Mouse (Mus musculus): ENCODE measurements around the gene Inpp4b. TPM values are rescaled to one million over a fixed set of nuclear protein-coding genes. Genes with fewer than 3 reads are reported as not detected.

Gene Inpp4b
- total and polyA plus RNA-seq, 2 experiments from 2014 or later, result 18.9 to 60.9 TPM

DNA sequence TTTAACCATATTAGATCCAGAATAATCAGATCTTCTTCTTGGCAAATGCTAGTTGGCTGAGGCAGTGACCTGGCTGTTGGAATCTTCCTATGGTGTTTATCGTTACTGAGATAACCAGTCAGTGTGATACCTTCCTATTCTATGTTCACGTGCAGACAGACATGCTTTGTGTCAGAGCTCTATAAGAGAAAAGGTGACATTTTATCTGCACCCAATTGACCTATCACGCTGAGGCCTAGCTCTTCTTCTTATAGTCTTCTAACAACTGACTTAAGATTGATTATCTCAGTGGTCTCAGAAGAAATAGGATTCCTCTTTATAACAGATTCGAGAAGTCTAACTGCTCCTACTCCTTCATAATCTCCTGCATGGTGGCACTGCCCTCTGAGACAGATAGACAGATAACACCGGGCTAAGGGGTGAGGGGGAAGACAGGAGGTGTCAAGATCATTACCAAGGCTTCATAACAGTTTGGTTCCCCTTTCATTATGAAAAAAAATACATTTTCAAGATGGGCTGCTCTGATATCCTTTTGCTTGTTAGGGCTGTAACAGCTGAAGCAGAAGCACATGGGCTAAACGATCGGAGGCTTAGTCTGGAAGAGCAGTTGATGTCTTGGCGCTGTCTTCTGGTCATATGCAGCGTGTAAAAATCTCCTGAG lies 431.1 kb downstream of the Inpp4b start:
- WGBS, result 68% methylated on average over 9 of the region's 9 CpGs
- H3K4me1 ChIP-seq (ENCODE audit: control insufficient read depth, insufficient read depth), result peaks cover 26% of the 10 kb centered on the region
- no peak overlapping the region for H3K27ac ChIP-seq (ENCODE audit: low read depth)
- H3K9ac ChIP-seq (replicated peaks; ENCODE audit: low read depth, low read length), result no peak overlapping the region
- H3K4me2 ChIP-seq (ENCODE audit: low read depth, low read length), result no peak overlapping the region
- DNase-seq (ENCODE audit: low spot score), result no peak
- H3K9me3 ChIP-seq (replicated peaks; ENCODE audit: control insufficient read depth, low read length), result no peaks in the 10 kb centered on the region
- TF ChIP-seq EP300 (IDR thresholded peaks at IDR 0.05; ENCODE audit: low read depth) (no peak), CTCF (IDR thresholded peaks at IDR 0.05; ENCODE audit: low read depth) (no peak)
- H3K27me3 ChIP-seq (ENCODE audit: control insufficient read depth, insufficient read depth, low read length), result no peaks in the 10 kb centered on the region
- no peaks in the 10 kb centered on the region for H3K36me3 ChIP-seq (replicated peaks; ENCODE audit: control insufficient read depth, insufficient read depth, low read length)
- no peak for ATAC-seq (ENCODE audit: insufficient read depth, low read depth)
- H3K4me3 ChIP-seq (ENCODE audit: low read depth, low read length), result no peak overlapping the region

DNA sequence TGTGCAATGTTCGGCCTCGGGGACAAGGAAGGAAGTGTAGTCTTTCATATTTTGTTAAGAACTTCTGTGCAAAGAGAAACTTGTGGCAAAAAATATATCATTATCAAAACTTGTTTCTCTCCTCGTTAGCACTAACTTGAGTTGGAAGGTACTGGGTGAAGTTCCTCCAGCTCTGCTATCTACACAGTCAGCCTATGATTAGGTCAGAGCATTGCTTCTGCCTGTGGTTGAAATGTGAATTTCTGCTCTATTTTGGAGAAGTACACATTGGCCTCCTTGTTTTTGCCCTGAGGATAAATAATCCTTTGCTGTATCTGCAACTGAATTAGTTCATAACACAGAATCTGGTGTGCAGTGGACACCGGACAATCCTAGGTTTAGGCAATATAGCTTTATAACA lies 431.7 kb downstream of the Inpp4b start:
- TF ChIP-seq EP300 (IDR thresholded peaks at IDR 0.05; ENCODE audit: low read depth), result no peak
- TF ChIP-seq CTCF (IDR thresholded peaks at IDR 0.05; ENCODE audit: low read depth), result no peak
- H3K27ac ChIP-seq (ENCODE audit: low read depth), result no peak overlapping the region
- peaks cover 22% of the 10 kb centered on the region for H3K4me1 ChIP-seq (ENCODE audit: control insufficient read depth, insufficient read depth)
- no peak overlapping the region for H3K9ac ChIP-seq (replicated peaks; ENCODE audit: low read depth, low read length)
- DNase-seq (ENCODE audit: low spot score), result no peak
- H3K36me3 ChIP-seq (replicated peaks; ENCODE audit: control insufficient read depth, insufficient read depth, low read length), result no peaks in the 10 kb centered on the region
- no peak overlapping the region for H3K4me3 ChIP-seq (ENCODE audit: low read depth, low read length)
- no peaks in the 10 kb centered on the region for H3K27me3 ChIP-seq (ENCODE audit: control insufficient read depth, insufficient read depth, low read length)
- WGBS, result 71% methylated on average over 4 of the region's 4 CpGs
- no peak overlapping the region for H3K4me2 ChIP-seq (ENCODE audit: low read depth, low read length)
- H3K9me3 ChIP-seq (replicated peaks; ENCODE audit: control insufficient read depth, low read length), result no peaks in the 10 kb centered on the region
- ATAC-seq (ENCODE audit: insufficient read depth, low read depth), result no peak

DNA sequence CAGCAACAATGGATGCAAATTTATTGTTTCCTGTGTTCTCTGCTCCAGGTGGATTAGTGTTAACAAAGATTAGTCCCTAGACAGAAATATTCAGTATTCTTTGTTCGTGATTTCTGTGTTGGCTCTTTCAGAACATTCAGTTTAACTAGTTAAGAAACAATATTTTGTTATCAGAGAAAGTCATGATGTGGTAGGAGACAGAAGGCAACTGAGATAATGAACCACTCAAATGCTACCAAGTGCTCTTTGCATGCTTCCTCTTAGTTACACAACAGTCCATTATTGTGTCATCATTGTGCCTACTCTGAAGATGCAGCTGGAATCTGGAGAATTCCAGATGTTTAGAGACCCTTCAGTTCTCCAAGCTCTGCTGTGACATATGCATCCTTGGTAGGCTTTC lies 432.1 kb downstream of the Inpp4b start:
- Histone ChIP-seq H3K4me2 (ENCODE audit: low read depth, low read length) (no peak overlapping the region), H3K27me3 (ENCODE audit: control insufficient read depth, insufficient read depth, low read length) (no peaks in the 10 kb centered on the region), H3K27ac (ENCODE audit: low read depth) (no peak overlapping the region), H3K9ac (replicated peaks; ENCODE audit: low read depth, low read length) (no peak overlapping the region), H3K4me1 (ENCODE audit: control insufficient read depth, insufficient read depth) (peaks cover 21% of the 10 kb centered on the region), H3K4me3 (ENCODE audit: low read depth, low read length) (no peak overlapping the region), H3K36me3 (replicated peaks; ENCODE audit: control insufficient read depth, insufficient read depth, low read length) (no peaks in the 10 kb centered on the region), H3K9me3 (replicated peaks; ENCODE audit: control insufficient read depth, low read length) (no peaks in the 10 kb centered on the region)
- WGBS, result 53% methylated on average over 1 of the region's 1 CpGs
- ATAC-seq (ENCODE audit: insufficient read depth, low read depth) (no peak), DNase-seq (ENCODE audit: low spot score) (no peak)
- TF ChIP-seq EP300 (IDR thresholded peaks at IDR 0.05; ENCODE audit: low read depth) (no peak), CTCF (IDR thresholded peaks at IDR 0.05; ENCODE audit: low read depth) (no peak)

DNA sequence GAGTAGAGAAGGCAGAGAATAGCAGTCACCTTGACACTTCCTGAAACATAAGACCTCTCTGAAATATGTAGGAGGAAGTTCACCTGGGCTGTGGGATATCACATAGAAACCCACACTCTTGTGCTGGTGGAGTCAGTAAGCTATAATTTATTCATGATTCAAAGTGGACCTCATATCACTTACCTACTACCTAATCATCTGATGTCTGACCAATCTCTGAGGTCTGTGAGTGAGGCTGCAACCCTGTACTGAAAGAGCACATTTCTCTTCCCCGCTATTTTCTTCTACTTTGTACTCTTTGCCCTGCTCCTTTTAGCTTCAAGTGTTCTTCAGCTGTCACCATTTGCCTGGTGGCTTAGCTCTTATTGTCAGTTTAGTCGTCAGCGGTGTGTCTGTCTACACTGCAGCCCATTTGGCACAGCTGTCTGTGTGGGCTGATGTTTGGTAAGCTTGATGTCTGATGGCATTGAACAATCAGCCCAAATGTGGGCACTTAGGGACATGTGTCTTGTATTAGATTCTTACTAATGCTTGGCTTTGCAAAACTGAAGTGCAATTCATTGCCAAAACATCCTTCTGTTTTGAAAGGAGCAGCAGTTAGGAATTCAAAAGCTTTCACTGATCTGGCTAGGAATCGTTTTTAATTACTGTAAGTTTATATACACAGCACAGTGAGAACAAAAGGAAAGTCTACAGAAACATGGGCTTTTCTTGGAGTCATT lies 434.3 kb downstream of the Inpp4b start:
- no peaks in the 10 kb centered on the region for H3K9me3 ChIP-seq (replicated peaks; ENCODE audit: control insufficient read depth, low read length)
- no peaks in the 10 kb centered on the region for H3K36me3 ChIP-seq (replicated peaks; ENCODE audit: control insufficient read depth, insufficient read depth, low read length)
- TF ChIP-seq CTCF (IDR thresholded peaks at IDR 0.05; ENCODE audit: low read depth) (no peak), EP300 (IDR thresholded peaks at IDR 0.05; ENCODE audit: low read depth) (no peak)
- ATAC-seq (ENCODE audit: insufficient read depth, low read depth) (no peak), DNase-seq (ENCODE audit: low spot score) (no peak)
- no peaks in the 10 kb centered on the region for H3K27me3 ChIP-seq (ENCODE audit: control insufficient read depth, insufficient read depth, low read length)
- no peak overlapping the region for H3K4me2 ChIP-seq (ENCODE audit: low read depth, low read length)
- no peak overlapping the region for H3K4me3 ChIP-seq (ENCODE audit: low read depth, low read length)
- H3K9ac ChIP-seq (replicated peaks; ENCODE audit: low read depth, low read length), result no peak overlapping the region
- H3K27ac ChIP-seq (ENCODE audit: low read depth), result no peak overlapping the region
- WGBS, result 56% methylated on average over 4 of the region's 4 CpGs
- H3K4me1 ChIP-seq (ENCODE audit: control insufficient read depth, insufficient read depth), result peaks cover 11% of the 10 kb centered on the region

DNA sequence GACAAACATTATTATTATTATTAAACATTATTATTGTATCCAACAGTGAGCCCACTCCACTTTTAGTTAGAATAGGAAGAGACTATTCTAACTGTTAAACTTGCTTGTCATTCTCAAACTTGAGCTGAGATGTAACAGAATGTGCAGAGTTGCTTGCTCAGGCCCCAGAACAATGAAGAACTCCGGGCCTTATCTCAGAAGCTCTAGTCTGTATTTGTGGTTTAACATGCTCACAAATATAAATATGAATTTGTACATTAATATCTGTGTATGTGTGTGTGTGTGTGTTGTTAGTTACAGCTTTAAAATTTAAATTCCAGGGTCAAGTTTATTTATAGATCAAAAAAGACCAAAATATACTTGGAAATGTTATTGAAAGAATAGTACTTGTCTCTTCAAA lies 435.3 kb downstream of the Inpp4b start:
- no peak overlapping the region for H3K4me3 ChIP-seq (ENCODE audit: low read depth, low read length)
- H3K4me2 ChIP-seq (ENCODE audit: low read depth, low read length), result no peak overlapping the region
- H3K36me3 ChIP-seq (replicated peaks; ENCODE audit: control insufficient read depth, insufficient read depth, low read length), result no peaks in the 10 kb centered on the region
- TF ChIP-seq CTCF (IDR thresholded peaks at IDR 0.05; ENCODE audit: low read depth) (no peak), EP300 (IDR thresholded peaks at IDR 0.05; ENCODE audit: low read depth) (no peak)
- H3K9ac ChIP-seq (replicated peaks; ENCODE audit: low read depth, low read length), result no peak overlapping the region
- peaks cover 10% of the 10 kb centered on the region; the same call in 1 of the 2 replicates for H3K4me1 ChIP-seq (ENCODE audit: control insufficient read depth, insufficient read depth)
- 52% methylated on average over 1 of the region's 1 CpGs for WGBS
- H3K27ac ChIP-seq (ENCODE audit: low read depth), result no peak overlapping the region
- no peak for ATAC-seq (ENCODE audit: insufficient read depth, low read depth)
- no peaks in the 10 kb centered on the region for H3K9me3 ChIP-seq (replicated peaks; ENCODE audit: control insufficient read depth, low read length)
- no peaks in the 10 kb centered on the region for H3K27me3 ChIP-seq (ENCODE audit: control insufficient read depth, insufficient read depth, low read length)
- DNase-seq (ENCODE audit: low spot score), result no peak
